Mouse (Mus musculus): ENCODE measurements around the gene Sapcd1. TPM values are rescaled to one million over a fixed set of nuclear protein-coding genes. Genes with fewer than 3 reads are reported as not detected.
"Not testable (repeated sequence)": the region's sequence is repeated elsewhere in the genome, so short reads cannot be mapped to it uniquely, and the experiment has no call there.

The Sapcd1 gene
- polyA plus RNA-seq, 1 experiment from 2014 or later: 2.0 TPM

GRCm38 (mm10) chr17:35001452-35002152, 26.2 kb downstream of the Sapcd1 start:
- Histone ChIP-seq H3K4me3 (replicated peaks; ENCODE audit: low read depth, low read length) (peak overlapping the region; percentile 86), H3K27me3 (ENCODE audit: control insufficient read depth, insufficient read depth, low read length) (no peaks in the 10 kb centered on the region), H3K4me1 (ENCODE audit: control insufficient read depth, insufficient read depth, low read length) (peaks cover 11% of the 10 kb centered on the region), H3K36me3 (ENCODE audit: control insufficient read depth, insufficient read depth, low read length) (peaks cover 23% of the 10 kb centered on the region), H3K9me3 (ENCODE audit: control insufficient read depth, low read length) (no peaks in the 10 kb centered on the region), H3K9ac (replicated peaks; ENCODE audit: low read length) (peak overlapping the region; percentile 92), H3K27ac (replicated peaks; ENCODE audit: low read depth, low read length) (peak overlapping the region; percentile 96), H3K4me2 (ENCODE audit: low read length) (peak overlapping the region; percentile 100)
- ATAC-seq (ENCODE audit: low FRiP score, low TSS enrichment): peak; percentile 53
- WGBS: under 1% methylated on average over 35 of the region's 35 CpGs
- DNase-seq: peak; percentile 29

- H3K9ac ChIP-seq (replicated peaks; ENCODE audit: low read length): peak within 1 kb of the TSS; percentile 92
- peak within 1 kb of the TSS; percentile 96 for H3K27ac ChIP-seq (replicated peaks; ENCODE audit: low read depth, low read length)
- peak within 1 kb of the TSS; percentile 100 for H3K4me2 ChIP-seq (ENCODE audit: low read length)
- H3K9me3 ChIP-seq (ENCODE audit: control insufficient read depth, low read length): no peaks in the 10 kb centered on the region
- H3K27me3 ChIP-seq (ENCODE audit: control insufficient read depth, insufficient read depth, low read length): no peaks in the 10 kb centered on the region
- ATAC-seq (ENCODE audit: low FRiP score, low TSS enrichment) (peak; percentile 88), DNase-seq (peak; percentile 88)
- peak within 1 kb of the TSS; percentile 86 for H3K4me3 ChIP-seq (replicated peaks; ENCODE audit: low read depth, low read length)
- peaks cover 11% of the 10 kb centered on the region for H3K4me1 ChIP-seq (ENCODE audit: control insufficient read depth, insufficient read depth, low read length)
- H3K36me3 ChIP-seq (ENCODE audit: control insufficient read depth, insufficient read depth, low read length): peaks cover 20% of the 10 kb centered on the region
- WGBS: under 1% methylated on average over 74 of the region's 83 CpGs
These were observed 26.9 kb downstream of the Sapcd1 start, which contains the start of gene Vars for GRCm38 (mm10) chr17:35000717-35001451. Vars (plus strand) TSS chr17:35000987.

GRCm38 (mm10) chr17:34999871-35000716, 27.7 kb downstream of the Sapcd1 start:
- Histone ChIP-seq H3K27ac (replicated peaks; ENCODE audit: low read depth, low read length) (peak overlapping the region; percentile 96; the same call in 1 of the 2 replicates), H3K4me2 (ENCODE audit: low read length) (peak overlapping the region; percentile 100), H3K36me3 (ENCODE audit: control insufficient read depth, insufficient read depth, low read length) (peaks cover 12% of the 10 kb centered on the region), H3K4me1 (ENCODE audit: control insufficient read depth, insufficient read depth, low read length) (peaks cover 11% of the 10 kb centered on the region), H3K4me3 (replicated peaks; ENCODE audit: low read depth, low read length) (peak overlapping the region; percentile 86), H3K9ac (replicated peaks; ENCODE audit: low read length) (peak overlapping the region; percentile 92; the same call in 1 of the 2 replicates)
- H3K27me3 ChIP-seq (ENCODE audit: control insufficient read depth, insufficient read depth, low read length); H3K9me3 ChIP-seq (ENCODE audit: control insufficient read depth, low read length); DNase-seq; ATAC-seq (ENCODE audit: low FRiP score, low TSS enrichment): not testable (repeated sequence)
- 26% methylated on average over 29 of the region's 32 CpGs for WGBS

- WGBS: 93% methylated on average over 15 of the region's 15 CpGs
- no peak overlapping the region for H3K9ac ChIP-seq (replicated peaks; ENCODE audit: low read length)
- peaks cover 11% of the 10 kb centered on the region for H3K4me1 ChIP-seq (ENCODE audit: control insufficient read depth, insufficient read depth, low read length)
- no peak overlapping the region for H3K4me3 ChIP-seq (replicated peaks; ENCODE audit: low read depth, low read length)
- H3K4me2 ChIP-seq (ENCODE audit: low read length): no peak overlapping the region
- H3K27ac ChIP-seq (replicated peaks; ENCODE audit: low read depth, low read length): no peak overlapping the region
- no peak for DNase-seq
- no peaks in the 10 kb centered on the region for H3K9me3 ChIP-seq (ENCODE audit: control insufficient read depth, low read length)
- H3K27me3 ChIP-seq (ENCODE audit: control insufficient read depth, insufficient read depth, low read length): no peaks in the 10 kb centered on the region
- no peaks in the 10 kb centered on the region for H3K36me3 ChIP-seq (ENCODE audit: control insufficient read depth, insufficient read depth, low read length)
- ATAC-seq (ENCODE audit: low FRiP score, low TSS enrichment): no peak
These were observed 29.0 kb downstream of the Sapcd1 start for GRCm38 (mm10) chr17:34998526-34999430.

- 81% methylated on average over 5 of the region's 5 CpGs for WGBS
- no peaks in the 10 kb centered on the region for H3K27me3 ChIP-seq (ENCODE audit: control insufficient read depth, insufficient read depth, low read length)
- H3K4me3 ChIP-seq (replicated peaks; ENCODE audit: low read depth, low read length): no peak overlapping the region
- H3K4me1 ChIP-seq (ENCODE audit: control insufficient read depth, insufficient read depth, low read length): peaks cover 4% of the 10 kb centered on the region
- ATAC-seq (ENCODE audit: low FRiP score, low TSS enrichment): no peak
- DNase-seq: no peak
- H3K4me2 ChIP-seq (ENCODE audit: low read length): no peak overlapping the region
- no peaks in the 10 kb centered on the region for H3K36me3 ChIP-seq (ENCODE audit: control insufficient read depth, insufficient read depth, low read length)
- H3K9me3 ChIP-seq (ENCODE audit: control insufficient read depth, low read length): no peaks in the 10 kb centered on the region
- no peak overlapping the region for H3K9ac ChIP-seq (replicated peaks; ENCODE audit: low read length)
- no peak overlapping the region for H3K27ac ChIP-seq (replicated peaks; ENCODE audit: low read depth, low read length)
These were observed 30.7 kb downstream of the Sapcd1 start for GRCm38 (mm10) chr17:34997142-34997483.

GRCm38 (mm10) chr17:34996411-34997141, 31.2 kb downstream of the Sapcd1 start:
- Histone ChIP-seq H3K36me3 (ENCODE audit: control insufficient read depth, insufficient read depth, low read length) (no peaks in the 10 kb centered on the region), H3K4me1 (ENCODE audit: control insufficient read depth, insufficient read depth, low read length) (no peaks in the 10 kb centered on the region), H3K9me3 (ENCODE audit: control insufficient read depth, low read length) (no peaks in the 10 kb centered on the region), H3K27me3 (ENCODE audit: control insufficient read depth, insufficient read depth, low read length) (no peaks in the 10 kb centered on the region), H3K27ac (replicated peaks; ENCODE audit: low read depth, low read length) (no peak overlapping the region), H3K9ac (replicated peaks; ENCODE audit: low read length) (no peak overlapping the region), H3K4me3 (replicated peaks; ENCODE audit: low read depth, low read length) (no peak overlapping the region), H3K4me2 (ENCODE audit: low read length) (no peak overlapping the region)
- 89% methylated on average over 12 of the region's 14 CpGs for WGBS
- ATAC-seq (ENCODE audit: low FRiP score, low TSS enrichment): no peak
- DNase-seq: no peak

GRCm38 (mm10) chr17:34995927-34996326, 31.9 kb downstream of the Sapcd1 start:
- H3K27me3 ChIP-seq (ENCODE audit: control insufficient read depth, insufficient read depth, low read length); DNase-seq; H3K9me3 ChIP-seq (ENCODE audit: control insufficient read depth, low read length); H3K36me3 ChIP-seq (ENCODE audit: control insufficient read depth, insufficient read depth, low read length); H3K4me2 ChIP-seq (ENCODE audit: low read length); H3K4me3 ChIP-seq (replicated peaks; ENCODE audit: low read depth, low read length); H3K9ac ChIP-seq (replicated peaks; ENCODE audit: low read length); H3K4me1 ChIP-seq (ENCODE audit: control insufficient read depth, insufficient read depth, low read length); ATAC-seq (ENCODE audit: low FRiP score, low TSS enrichment); H3K27ac ChIP-seq (replicated peaks; ENCODE audit: low read depth, low read length): not testable (repeated sequence)
- 96% methylated on average over 4 of the region's 4 CpGs for WGBS

All from midbrain, embryonic 14.5 days (tissue).